Mouse (Mus musculus) forebrain, embryonic 12.5 days (tissue): Measurements from ENCODE around the gene Rptor. TPM values are rescaled to one million over a fixed set of nuclear protein-coding genes. Genes with fewer than 3 reads are reported as not detected.

Source experiments
- ATAC-seq: fragments of 200-750 bp; cut with Nextera tagmentation; 2 replicates; pipeline ENCODE4 v1.8.0; 2017; ENCODE audit warnings: moderate TSS enrichment; ENCODE audit not compliant: low FRiP score
- H3K27ac ChIP-seq: fragments of 300-500 bp; sonication (generic); 2 replicates; pipeline ENCODE4 v1.5.1; 2016; ENCODE audit warnings: mild to moderate bottlenecking
- H3K27me3 ChIP-seq: fragments of 300-500 bp; sonication (generic); 2 replicates; pipeline ENCODE4 v1.6.1; 2016; ENCODE audit warnings: mild to moderate bottlenecking
- H3K36me3 ChIP-seq: fragments of 300-500 bp; sonication (generic); replicated peaks from 2 replicates; pipeline ENCODE4 v1.6.1; 2016; ENCODE audit warnings: mild to moderate bottlenecking
- H3K4me1 ChIP-seq: fragments of 300-500 bp; sonication (generic); 2 replicates; pipeline ENCODE4 v1.6.1; 2016
- H3K4me2 ChIP-seq: fragments of 300-500 bp; sonication (generic); 2 replicates; pipeline ENCODE4 v1.6.1; 2016; ENCODE audit warnings: mild to moderate bottlenecking, moderate library complexity
- H3K4me3 ChIP-seq: fragments of 300-500 bp; sonication (generic); replicated peaks from 2 replicates; pipeline ENCODE4 v1.5.1; 2016; ENCODE audit warnings: mild to moderate bottlenecking
- H3K9ac ChIP-seq: fragments of 300-500 bp; sonication (generic); 2 replicates; pipeline ENCODE4 v1.6.1; 2016; ENCODE audit warnings: mild to moderate bottlenecking
- H3K9me3 ChIP-seq: fragments of 300-500 bp; sonication (generic); 2 replicates; pipeline ENCODE4 v1.6.1; 2016
- WGBS: fragments of 180-500 bp; shearing (Covaris S2); methylation state at CpG from one replicate; pipeline ENCODE4 v1.1.7; 2016; 5-methylcytosine and 5-hydroxymethylcytosine counted together
- polyA plus RNA-seq: library from polyadenylated mRNA; unstranded; fragments of >200 nt; fragmentation: Nextera tagmentation; extraction: Ambion mirVana; gene quantifications from 2 replicates; pipeline ENCODE4 v1.2.1, GENCODE M21; 2016

The Rptor gene
- polyA plus RNA-seq, 1 experiment from 2014 or later: 16.1 TPM

GRCm38 (mm10) chr11:119817362-119817837, 214.7 kb downstream of the Rptor start:
- ATAC-seq: no peak
- peaks cover 14% of the 10 kb centered on the region for H3K36me3 ChIP-seq

GRCm38 (mm10) chr11:119817898-119818297, 215.2 kb downstream of the Rptor start:
- Histone ChIP-seq H3K9ac (no peak overlapping the region), H3K4me2 (no peak overlapping the region), H3K4me1 (peaks cover 6% of the 10 kb centered on the region; the same call in 1 of the 2 replicates), H3K27me3 (no peaks in the 10 kb centered on the region), H3K4me3 (no peak overlapping the region), H3K36me3 (peaks cover 16% of the 10 kb centered on the region), H3K27ac (no peak overlapping the region), H3K9me3 (no peaks in the 10 kb centered on the region)
- no peak for ATAC-seq
- 27% methylated on average over 3 of the region's 3 CpGs for WGBS

More at GRCm38 (mm10) chr11:119817362-119817837, 214.7 kb downstream of the Rptor start:
- Histone ChIP-seq H3K4me1 (peaks cover 6% of the 10 kb centered on the region; the same call in 1 of the 2 replicates), H3K27ac (no peak overlapping the region), H3K9me3 (no peaks in the 10 kb centered on the region), H3K27me3 (no peaks in the 10 kb centered on the region), H3K4me3 (no peak overlapping the region), H3K9ac (no peak overlapping the region), H3K4me2 (no peak overlapping the region)
- WGBS: 68% methylated on average over 3 of the region's 3 CpGs

GRCm38 (mm10) chr11:119821514-119821913, 218.8 kb downstream of the Rptor start:
- Histone ChIP-seq H3K4me2 (no peak overlapping the region), H3K9me3 (no peaks in the 10 kb centered on the region), H3K4me1 (peaks cover 6% of the 10 kb centered on the region; the same call in 1 of the 2 replicates), H3K36me3 (peaks cover 21% of the 10 kb centered on the region), H3K9ac (no peak overlapping the region), H3K27me3 (no peaks in the 10 kb centered on the region), H3K27ac (no peak overlapping the region), H3K4me3 (no peak overlapping the region)
- ATAC-seq: no peak
- WGBS: 94% methylated on average over 9 of the region's 9 CpGs

GRCm38 (mm10) chr11:119824072-119824649, 221.5 kb downstream of the Rptor start:
- 0 out of 2 replicates have a peak, but pooled peaks cover under 1% of the 10 kb centered on the region for H3K4me1 ChIP-seq
- no peak for ATAC-seq
- no peak overlapping the region for H3K9ac ChIP-seq
- H3K4me2 ChIP-seq: no peak overlapping the region
- H3K4me3 ChIP-seq: no peak overlapping the region
- 89% methylated on average over 6 of the region's 6 CpGs for WGBS
- no peak overlapping the region for H3K27ac ChIP-seq
- no peaks in the 10 kb centered on the region for H3K9me3 ChIP-seq
- H3K36me3 ChIP-seq: peaks cover 38% of the 10 kb centered on the region
- H3K27me3 ChIP-seq: no peaks in the 10 kb centered on the region

GRCm38 (mm10) chr11:119825783-119826182, 223.1 kb downstream of the Rptor start:
- 0 out of 2 replicates have a peak, but pooled peaks cover 2% of the 10 kb centered on the region for H3K4me1 ChIP-seq
- no peaks in the 10 kb centered on the region for H3K9me3 ChIP-seq
- no peaks in the 10 kb centered on the region for H3K27me3 ChIP-seq
- no peak overlapping the region for H3K27ac ChIP-seq
- WGBS: 95% methylated on average over 6 of the region's 6 CpGs
- H3K36me3 ChIP-seq: peaks cover 34% of the 10 kb centered on the region
- no peak overlapping the region for H3K4me3 ChIP-seq
- no peak for ATAC-seq
- no peak overlapping the region for H3K9ac ChIP-seq
- H3K4me2 ChIP-seq: no peak overlapping the region

DNA sequence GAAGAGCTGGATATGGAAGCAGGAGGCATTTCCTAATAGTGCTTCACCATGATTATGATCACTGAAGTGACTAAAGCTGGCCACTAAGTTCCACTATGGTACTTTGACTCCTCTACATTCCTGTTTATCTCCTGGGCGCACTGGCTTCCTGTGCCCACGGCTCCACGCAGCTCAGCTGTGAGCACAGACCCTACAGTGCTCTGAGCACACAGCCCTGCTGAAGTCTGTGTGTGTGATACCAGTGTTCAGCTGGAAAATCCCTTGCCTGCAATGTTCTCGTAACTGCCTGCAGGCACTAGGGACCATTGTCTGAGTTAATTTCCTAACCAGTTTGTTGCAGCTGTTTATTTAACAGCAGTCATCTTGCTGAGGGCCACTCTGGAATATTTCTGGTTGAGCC, 223.5 kb downstream of the Rptor start:
- Histone ChIP-seq H3K9me3 (no peaks in the 10 kb centered on the region), H3K4me2 (no peak overlapping the region), H3K27ac (no peak overlapping the region), H3K27me3 (no peaks in the 10 kb centered on the region), H3K9ac (no peak overlapping the region), H3K36me3 (peaks cover 37% of the 10 kb centered on the region), H3K4me3 (no peak overlapping the region), H3K4me1 (peaks cover 4% of the 10 kb centered on the region)
- 91% methylated on average over 4 of the region's 4 CpGs for WGBS
- ATAC-seq: no peak

DNA sequence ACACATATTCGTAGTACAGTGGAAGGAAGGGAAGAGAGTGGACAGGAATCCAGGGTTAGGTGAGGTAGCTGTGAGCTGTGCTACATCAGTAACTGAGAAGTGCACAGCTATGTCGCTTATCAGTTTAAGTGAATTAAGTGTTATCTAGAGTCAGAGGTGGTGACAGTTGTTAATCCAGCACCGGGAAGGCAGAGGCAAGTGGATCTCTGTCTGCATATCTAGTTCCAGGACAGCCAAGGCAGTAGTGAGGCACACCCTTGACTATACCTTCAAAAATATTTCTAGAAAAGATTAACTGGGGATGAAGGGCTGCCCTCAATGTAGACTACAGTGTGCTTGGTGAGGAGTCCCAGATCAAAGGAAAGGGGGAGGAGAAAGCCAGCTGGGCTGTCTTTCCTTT, 226.4 kb downstream of the Rptor start:
- no peak overlapping the region for H3K9ac ChIP-seq
- no peaks in the 10 kb centered on the region for H3K9me3 ChIP-seq
- no peak overlapping the region for H3K4me3 ChIP-seq
- 96% methylated on average over 3 of the region's 3 CpGs for WGBS
- H3K36me3 ChIP-seq: peaks cover 28% of the 10 kb centered on the region
- no peak overlapping the region for H3K27ac ChIP-seq
- H3K4me1 ChIP-seq: peaks cover 16% of the 10 kb centered on the region
- no peaks in the 10 kb centered on the region for H3K27me3 ChIP-seq
- no peak overlapping the region for H3K4me2 ChIP-seq
- no peak for ATAC-seq

DNA sequence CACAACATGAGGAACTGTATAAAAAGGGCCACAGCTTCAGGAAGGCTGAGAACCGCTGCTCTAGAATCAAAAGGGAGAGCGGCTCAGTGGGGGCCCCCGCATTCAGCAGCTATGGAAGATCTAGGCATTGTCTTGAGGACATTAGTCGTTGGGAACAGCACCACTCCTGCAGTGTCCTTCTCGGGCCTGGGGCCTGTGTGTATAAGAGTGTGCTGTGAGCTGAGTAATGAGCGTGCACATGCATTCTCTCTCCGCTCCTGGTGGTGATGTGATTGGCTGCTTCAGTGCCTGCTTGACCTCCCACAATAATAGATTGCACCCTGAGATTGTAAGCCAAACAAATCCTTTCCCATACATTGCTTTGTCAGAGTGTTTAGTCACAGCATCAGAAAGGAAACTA, 229.0 kb downstream of the Rptor start:
- Histone ChIP-seq H3K4me2 (no peak overlapping the region), H3K4me1 (peaks cover 16% of the 10 kb centered on the region), H3K4me3 (no peak overlapping the region), H3K27me3 (no peaks in the 10 kb centered on the region), H3K27ac (no peak overlapping the region), H3K9ac (no peak overlapping the region), H3K9me3 (no peaks in the 10 kb centered on the region), H3K36me3 (peaks cover 24% of the 10 kb centered on the region)
- WGBS: 43% methylated on average over 7 of the region's 7 CpGs
- ATAC-seq: peak; percentile 53; the same call in 1 of the 2 replicates

- H3K4me3 ChIP-seq: no peak overlapping the region
- H3K36me3 ChIP-seq: peaks cover 13% of the 10 kb centered on the region
- H3K4me1 ChIP-seq: peaks cover 16% of the 10 kb centered on the region
- H3K27ac ChIP-seq: 0 out of 2 replicates have a peak overlapping the region, but pooled peaks have one; percentile 19
- no peak overlapping the region for H3K9ac ChIP-seq
- H3K9me3 ChIP-seq: no peaks in the 10 kb centered on the region
- ATAC-seq: no peak
- H3K27me3 ChIP-seq: no peaks in the 10 kb centered on the region
- H3K4me2 ChIP-seq: no peak overlapping the region
Measured at GRCm38 (mm10) chr11:119833311-119833710, 230.6 kb downstream of the Rptor start.

DNA sequence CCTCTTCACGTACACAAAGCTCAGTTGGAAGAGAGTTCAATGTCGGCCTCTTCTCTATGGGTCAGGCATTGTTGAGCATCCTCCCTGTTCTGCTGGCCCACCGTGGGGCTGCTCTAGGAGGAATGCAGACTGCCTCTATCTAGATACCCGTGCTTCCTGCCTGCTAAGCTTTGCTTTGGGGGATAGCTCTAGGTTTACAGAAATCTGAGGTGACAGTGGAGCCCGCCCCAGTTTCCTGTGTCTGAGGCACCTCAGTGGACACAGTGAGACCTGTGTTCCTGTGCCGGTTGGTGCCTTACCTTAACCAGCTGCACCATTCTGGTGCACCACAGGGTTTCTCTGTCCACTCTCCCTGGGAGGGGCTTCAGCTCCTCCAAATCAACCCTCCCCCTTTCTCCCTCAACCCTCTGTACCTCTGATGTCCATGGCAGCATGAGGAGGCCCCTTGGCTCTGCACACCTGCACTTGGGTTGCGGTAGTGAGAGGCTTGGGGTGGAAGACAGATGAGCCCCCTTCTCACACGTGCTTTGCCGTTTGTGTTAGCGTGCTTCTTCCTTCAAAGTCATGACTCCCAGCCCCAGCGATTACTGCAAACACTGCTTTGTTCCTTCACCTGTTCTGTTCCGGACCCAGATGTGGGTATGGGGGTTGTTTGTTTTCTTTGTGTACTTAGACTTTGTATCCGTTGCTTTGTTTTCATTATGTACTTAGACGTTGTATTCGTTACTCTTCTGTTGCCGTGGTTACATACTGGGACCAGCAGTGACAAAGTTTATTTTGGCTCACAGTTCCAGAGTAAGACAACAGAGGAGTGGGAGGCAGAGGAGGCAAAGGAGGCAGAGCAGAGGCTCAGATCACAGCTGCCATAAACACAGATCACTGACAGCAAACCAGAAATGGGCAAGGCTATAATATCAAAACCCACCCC, 231.4 kb downstream of the Rptor start:
- 77% methylated on average over 16 of the region's 16 CpGs for WGBS
- H3K27me3 ChIP-seq: no peaks in the 10 kb centered on the region
- H3K27ac ChIP-seq: 0 out of 2 replicates have a peak overlapping the region, but pooled peaks have one; percentile 19
- no peak overlapping the region for H3K4me2 ChIP-seq
- peaks cover 5% of the 10 kb centered on the region for H3K36me3 ChIP-seq
- ATAC-seq: no peak
- no peaks in the 10 kb centered on the region for H3K9me3 ChIP-seq
- H3K4me3 ChIP-seq: no peak overlapping the region
- H3K4me1 ChIP-seq: peaks cover 16% of the 10 kb centered on the region
- no peak overlapping the region for H3K9ac ChIP-seq

- Histone ChIP-seq H3K4me3 (no peak overlapping the region), H3K4me2 (no peak overlapping the region), H3K27me3 (no peaks in the 10 kb centered on the region), H3K36me3 (peaks cover 7% of the 10 kb centered on the region), H3K4me1 (peaks cover 10% of the 10 kb centered on the region), H3K9ac (no peak overlapping the region), H3K27ac (no peak overlapping the region), H3K9me3 (no peaks in the 10 kb centered on the region)
- WGBS: 93% methylated on average over 3 of the region's 3 CpGs
- no peak for ATAC-seq
Measured at GRCm38 (mm10) chr11:119836326-119836725, 233.6 kb downstream of the Rptor start.

DNA sequence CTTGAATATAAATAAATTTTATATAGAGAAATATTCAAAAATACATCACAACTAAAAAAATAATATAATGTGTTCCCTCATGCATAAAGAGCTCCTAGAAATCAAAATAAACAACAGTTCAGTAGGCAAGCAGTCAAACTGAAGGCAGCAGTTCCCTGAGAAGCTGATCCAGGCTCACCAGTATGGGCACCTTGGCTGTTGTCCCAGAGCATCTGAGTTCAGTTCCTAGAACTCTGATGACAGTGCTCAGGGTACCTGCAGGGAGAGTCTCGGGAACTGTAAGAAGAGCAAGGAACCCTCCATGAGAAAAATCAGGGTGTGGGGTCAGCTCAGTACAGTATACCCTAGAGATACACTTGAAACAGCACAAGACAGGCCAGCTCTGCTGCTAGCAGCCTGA, 235.1 kb downstream of the Rptor start:
- no peaks in the 10 kb centered on the region; the same call in 1 of the 2 replicates for H3K4me1 ChIP-seq
- H3K4me2 ChIP-seq: no peak overlapping the region
- H3K27me3 ChIP-seq: no peaks in the 10 kb centered on the region
- WGBS: 83% methylated on average over 1 of the region's 1 CpGs
- ATAC-seq: no peak
- no peaks in the 10 kb centered on the region for H3K9me3 ChIP-seq
- no peak overlapping the region for H3K4me3 ChIP-seq
- H3K9ac ChIP-seq: no peak overlapping the region
- H3K36me3 ChIP-seq: peaks cover 12% of the 10 kb centered on the region
- H3K27ac ChIP-seq: no peak overlapping the region
